Mouse (Mus musculus): ENCODE results near the gene Pabpc5.

Gene Pabpc5

GRCm38 (mm10) chrX:119927081-119927571, at the start of gene Pabpc5:
Gene Pabpc5 (plus strand): TSS chrX:119927196.
- DNase-seq (ENCODE audit: low spot score in 2 of 2): peak; percentile 23 to 64

GRCm38 (mm10) chrX:119886957-119887593, 39.9 kb upstream of the Pabpc5 start:
- no peak for DNase-seq (ENCODE audit: low spot score in 2 of 2)

GRCm38 (mm10) chrX:119888326-119888920, 38.6 kb upstream of the Pabpc5 start:
- no peak for DNase-seq (ENCODE audit: low spot score in 2 of 2)

GRCm38 (mm10) chrX:119927852-119928251, 856 bp downstream of the Pabpc5 start:
- no peak for DNase-seq (ENCODE audit: low spot score in 2 of 2)

Data from cerebellum, postnatal 4 days (tissue).